Mouse (Mus musculus): ENCODE data around the gene Wars2.

DNA sequence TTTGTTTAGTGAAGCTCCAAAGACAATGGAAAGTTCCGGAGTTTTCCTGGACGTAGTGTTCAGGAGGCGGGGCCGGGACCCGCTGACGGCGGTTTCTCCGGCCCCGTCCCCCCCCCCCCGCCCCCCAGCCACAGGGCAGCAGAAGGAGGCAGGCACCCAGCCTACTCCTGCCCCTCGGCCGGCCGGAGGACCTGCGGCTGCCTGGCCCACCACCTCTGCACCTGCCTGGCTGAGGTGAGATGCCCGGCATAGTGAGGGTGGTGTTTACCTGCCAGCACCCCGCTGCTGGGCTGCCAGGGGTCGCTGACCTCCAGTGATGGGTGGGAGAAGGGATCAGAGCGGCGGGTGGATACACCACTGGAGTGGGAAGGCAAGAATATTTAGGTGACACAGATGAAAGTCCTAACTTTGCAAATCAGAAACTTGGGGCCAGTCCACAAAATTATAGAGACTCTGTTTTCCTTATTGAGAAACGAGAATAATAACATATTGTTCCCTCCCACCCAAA lies 99.4 kb downstream of the Wars2 start, which contains the start of gene Tbx15:
- no peak for TF ChIP-seq TAL1 (IDR thresholded peaks at IDR 0.05; ENCODE audit: low read length)
- no peak for TF ChIP-seq GATA1 (IDR thresholded peaks at IDR 0.05; ENCODE audit: low read length)

All from erythroblast, embryonic 14.5 days (primary cell).